ENCODE assay signal across 9 mouse cellular contexts in genomic region chr11:83935986-83936665, GRCm38 (mm10). TPM values are rescaled to one million over a fixed set of nuclear protein-coding genes. Genes with fewer than 3 reads are reported as not detected.
DNase-seq lines count a peak whose midpoint lies in the region; ATAC-seq lines count a peak whose summit lies in the region.
"Had no signal": no experiment of that assay in that cellular context is flagged by ENCODE, and none has a peak within 500 bp of the region (broad histone marks: within the 10 kb centered on the region; RNA-seq: fewer than 3 reads in every experiment).

No protein-coding gene starts in this region.

- H3K9me3 ChIP-seq in midbrain, embryonic 11.5 days (ENCODE audit: control insufficient read depth, low read length): no peaks in the 10 kb centered on the region
- H3K9me3 ChIP-seq in midbrain, embryonic 15.5 days: no peaks in the 10 kb centered on the region
- no peaks in the 10 kb centered on the region for H3K9me3 ChIP-seq in kidney, embryonic 16.5 days (ENCODE audit: low read length)
- no peaks in the 10 kb centered on the region for H3K9me3 ChIP-seq in liver, embryonic 11.5 days (ENCODE audit: control insufficient read depth, low read length)
- H3K9me3 ChIP-seq: stomach, embryonic 15.5 days had no signal

- H3K27ac ChIP-seq in midbrain, embryonic 11.5 days (ENCODE audit: low read depth, low read length): no peak overlapping the region
- H3K27ac ChIP-seq in midbrain, embryonic 15.5 days: no peak overlapping the region
- 0 out of 2 replicates have a peak overlapping the region, but pooled peaks have one; percentile 10 for H3K27ac ChIP-seq in kidney, embryonic 16.5 days (ENCODE audit: low read length)
- no peak overlapping the region for H3K27ac ChIP-seq in liver, embryonic 11.5 days (ENCODE audit: low read depth, low read length)
- H3K27ac ChIP-seq: stomach, embryonic 15.5 days had no signal

- no peak overlapping the region for H3K4me2 ChIP-seq in midbrain, embryonic 11.5 days
- H3K4me2 ChIP-seq in midbrain, embryonic 15.5 days: no peak overlapping the region
- no peak overlapping the region for H3K4me2 ChIP-seq in kidney, embryonic 16.5 days (replicated peaks; ENCODE audit: low read depth, low read length)
- no peak overlapping the region for H3K4me2 ChIP-seq in liver, embryonic 11.5 days
- H3K4me2 ChIP-seq: stomach, embryonic 15.5 days had no signal

- H3K4me1 ChIP-seq in midbrain, embryonic 11.5 days (ENCODE audit: control insufficient read depth, insufficient read depth, low read length): no peaks in the 10 kb centered on the region
- no peaks in the 10 kb centered on the region for H3K4me1 ChIP-seq in midbrain, embryonic 15.5 days
- peaks cover 10% of the 10 kb centered on the region; the same call in 1 of the 2 replicates for H3K4me1 ChIP-seq in kidney, embryonic 16.5 days (ENCODE audit: insufficient read depth, low read length)
- no peaks in the 10 kb centered on the region for H3K4me1 ChIP-seq in liver, embryonic 11.5 days (replicated peaks; ENCODE audit: control insufficient read depth, insufficient read depth, low read length)

- 22% methylated on average over 7 of the region's 7 CpGs for WGBS in midbrain, embryonic 11.5 days
- WGBS in midbrain, embryonic 15.5 days: 17% methylated on average over 7 of the region's 7 CpGs
- WGBS in kidney, embryonic 16.5 days: 23% methylated on average over 7 of the region's 7 CpGs
- WGBS in liver, embryonic 11.5 days: 20% methylated on average over 7 of the region's 7 CpGs

- H3K4me3 ChIP-seq in midbrain, embryonic 11.5 days (ENCODE audit: low read depth, low read length): no peak overlapping the region
- no peak overlapping the region for H3K4me3 ChIP-seq in midbrain, embryonic 15.5 days
- H3K4me3 ChIP-seq in kidney, embryonic 16.5 days (ENCODE audit: low read length): no peak overlapping the region
- no peak overlapping the region for H3K4me3 ChIP-seq in liver, embryonic 11.5 days (ENCODE audit: low read depth, low read length)
- H3K4me3 ChIP-seq: stomach, embryonic 15.5 days had no signal

- peak; percentile 99 for DNase-seq in midbrain, embryonic 11.5 days (ENCODE audit: low spot score, missing footprints)
- DNase-seq in liver, embryonic 11.5 days (ENCODE audit: low spot score): peak; percentile 64
- DNase-seq in ovary, adult 18-20 months (ENCODE audit: low spot score): peak; percentile 9
- DNase-seq in thymus, adult 18-20 months: peak; percentile 10

- H3K36me3 ChIP-seq in midbrain, embryonic 11.5 days (ENCODE audit: control insufficient read depth, insufficient read depth, low read length): no peaks in the 10 kb centered on the region
- H3K36me3 ChIP-seq in midbrain, embryonic 15.5 days (replicated peaks): no peaks in the 10 kb centered on the region
- H3K36me3 ChIP-seq in kidney, embryonic 16.5 days (ENCODE audit: insufficient read depth, low read length): no peaks in the 10 kb centered on the region
- H3K36me3 ChIP-seq in liver, embryonic 11.5 days (ENCODE audit: control insufficient read depth, insufficient read depth, low read length): no peaks in the 10 kb centered on the region
- H3K36me3 ChIP-seq: stomach, embryonic 15.5 days had no signal

- ATAC-seq in midbrain, embryonic 11.5 days (ENCODE audit: low FRiP score): no peak
- ATAC-seq in midbrain, embryonic 15.5 days (replicated peaks): no peak
- peak; percentile 83 for ATAC-seq in common myeloid progenitor, adult 5-6 weeks (replicated peaks; ENCODE audit: low read depth, poor library complexity, severe bottlenecking)
- ATAC-seq in granulocyte monocyte progenitor cell, adult 5-6 weeks (replicated peaks; ENCODE audit: poor library complexity, severe bottlenecking): peak; percentile 82
- peak; percentile 70 for ATAC-seq in kidney, embryonic 16.5 days (ENCODE audit: low FRiP score, low TSS enrichment)
- ATAC-seq in liver, embryonic 11.5 days (replicated peaks; ENCODE audit: low FRiP score): no peak

- no peak overlapping the region for H3K9ac ChIP-seq in midbrain, embryonic 11.5 days (ENCODE audit: low read length)
- H3K9ac ChIP-seq in midbrain, embryonic 15.5 days: no peak overlapping the region
- H3K9ac ChIP-seq in kidney, embryonic 16.5 days (replicated peaks; ENCODE audit: low read length): no peak overlapping the region
- H3K9ac ChIP-seq in liver, embryonic 11.5 days (ENCODE audit: low read depth, low read length): no peak overlapping the region
- H3K9ac ChIP-seq: stomach, embryonic 15.5 days had no signal

- 0 out of 2 replicates have a peak, but pooled peaks cover 2% of the 10 kb centered on the region for H3K27me3 ChIP-seq in midbrain, embryonic 11.5 days (ENCODE audit: control insufficient read depth, insufficient read depth, low read length)
- H3K27me3 ChIP-seq in midbrain, embryonic 15.5 days (replicated peaks): peaks cover 9% of the 10 kb centered on the region
- 0 out of 2 replicates have a peak, but pooled peaks cover 5% of the 10 kb centered on the region for H3K27me3 ChIP-seq in kidney, embryonic 16.5 days (ENCODE audit: insufficient read depth, low read length)
- no peaks in the 10 kb centered on the region for H3K27me3 ChIP-seq in liver, embryonic 11.5 days (replicated peaks; ENCODE audit: control insufficient read depth, insufficient read depth, low read length)
- H3K27me3 ChIP-seq: stomach, embryonic 15.5 days had no signal

RNA-seq across cellular contexts. Expression of gene Ddx52, which starts 5.7 kb away (rescaled TPM):
- polyA plus RNA-seq in midbrain, embryonic 11.5 days (2014; fragmentation: Nextera tagmentation; extraction: Ambion mirVana): 50.8 and 58.0 TPM in 2 replicates
- 21.5 and 22.7 TPM in 2 replicates for polyA plus RNA-seq in midbrain, embryonic 15.5 days (2015; fragmentation: Nextera tagmentation; extraction: Ambion mirVana)
- 68.2 and 71.4 TPM in 2 replicates for total RNA-seq in common myeloid progenitor, adult 5-6 weeks (2017)
- total RNA-seq in granulocyte monocyte progenitor cell, adult 5-6 weeks (2014; fragmentation: Nextera tagmentation): 28.4 and 29.5 TPM in 2 replicates
- 72.2 and 84.9 TPM in 2 replicates for total RNA-seq in granulocyte monocyte progenitor cell, adult 5-6 weeks (2017)
- polyA plus RNA-seq in kidney, embryonic 16.5 days (2015; fragmentation: Nextera tagmentation; extraction: Ambion mirVana): 35.4 and 39.0 TPM in 2 replicates
- polyA plus RNA-seq in liver, embryonic 11.5 days (2014; fragmentation: Nextera tagmentation; extraction: Ambion mirVana): 38.1 and 42.3 TPM in 2 replicates

RNA-seq across cellular contexts. Expression of gene Synrg, which starts 28.1 kb away (rescaled TPM):
- 18.8 and 20.0 TPM in 2 replicates for polyA plus RNA-seq in midbrain, embryonic 11.5 days (2014; fragmentation: Nextera tagmentation; extraction: Ambion mirVana)
- 29.9 and 33.1 TPM in 2 replicates for polyA plus RNA-seq in midbrain, embryonic 15.5 days (2015; fragmentation: Nextera tagmentation; extraction: Ambion mirVana)
- total RNA-seq in common myeloid progenitor, adult 5-6 weeks (2017): 17.5 and 21.0 TPM in 2 replicates
- total RNA-seq in granulocyte monocyte progenitor cell, adult 5-6 weeks (2014; fragmentation: Nextera tagmentation): 18.6 and 23.2 TPM in 2 replicates
- total RNA-seq in granulocyte monocyte progenitor cell, adult 5-6 weeks (2017): 12.0 and 13.7 TPM in 2 replicates
- polyA plus RNA-seq in kidney, embryonic 16.5 days (2015; fragmentation: Nextera tagmentation; extraction: Ambion mirVana): 10.5 and 10.9 TPM in 2 replicates
- polyA plus RNA-seq in liver, embryonic 11.5 days (2014; fragmentation: Nextera tagmentation; extraction: Ambion mirVana): 9.0 and 11.5 TPM in 2 replicates

Comparison
In these comparisons a context has a peak if more than half of its experiments do, and no peak if none do; other contexts are left out.
1. ATAC-seq: peak in common myeloid progenitor, adult 5-6 weeks (single experiment), granulocyte monocyte progenitor cell, adult 5-6 weeks (single experiment) and kidney, embryonic 16.5 days (single experiment); none in midbrain, embryonic 11.5 days (single experiment), midbrain, embryonic 15.5 days (single experiment) and liver, embryonic 11.5 days (single experiment).
2. DNase-seq: peak in every context shown above with its lines; median percentile 99 in midbrain, embryonic 11.5 days; 64 in liver, embryonic 11.5 days; 10 in thymus, adult 18-20 months; 9 in ovary, adult 18-20 months.